Mouse (Mus musculus) spleen, adult 2 months (tissue): Measurements from ENCODE around the gene Dbf4.

Experiments
- CTCF ChIP-seq: fragments of 200-500 bp; IDR thresholded peaks from 2 replicates; pipeline ENCODE4 v1.5.1; 2011; ENCODE audit warnings: mild to moderate bottlenecking, inconsistent platforms; ENCODE audit not compliant: insufficient read depth, insufficient read length, insufficient replicate concordance; ENCODE audit errors: extremely low read depth
- POLR2A ChIP-seq: fragments of 200-500 bp; IDR thresholded peaks from 2 replicates; pipeline ENCODE4 v1.6.1; 2011; ENCODE audit warnings: low read depth, low read length, inconsistent platforms

- TF ChIP-seq POLR2A (no peak), CTCF (no peak)
Observed at GRCm38 (mm10) chr5:8349557-8349956, 73.0 kb downstream of the Dbf4 start.
